Mouse (Mus musculus) stomach, postnatal 0 days (tissue): ENCODE results near the gene Pdxdc1. TPM values are rescaled to one million over a fixed set of nuclear protein-coding genes. Genes with fewer than 3 reads are reported as not detected.

Experiments used
- ATAC-seq: fragments of 200-750 bp; cut with Nextera tagmentation; 2 replicates; pipeline ENCODE4 v1.8.0; 2017; ENCODE audit not compliant: low FRiP score, low TSS enrichment
- DNase-seq: peaks from one replicate; pipeline ENCODE4 v3.0.0-alpha.2; 2016; ENCODE audit warnings: low spot score
- H3K27ac ChIP-seq: fragments of 300-500 bp; sonication (generic); replicated peaks from 2 replicates; pipeline ENCODE4 v1.5.1; 2014; ENCODE audit warnings: mild to moderate bottlenecking, control low read depth
- H3K27me3 ChIP-seq: fragments of 300-500 bp; sonication (generic); 2 replicates; pipeline ENCODE4 v1.6.1; 2014; ENCODE audit warnings: low read length; ENCODE audit not compliant: control insufficient read depth, insufficient read depth
- H3K36me3 ChIP-seq: fragments of 300-500 bp; sonication (generic); 2 replicates; pipeline ENCODE4 v1.6.1; 2014; ENCODE audit warnings: low read length, mixed read lengths; ENCODE audit not compliant: control insufficient read depth, insufficient read depth
- H3K4me1 ChIP-seq: fragments of 300-500 bp; sonication (generic); replicated peaks from 2 replicates; pipeline ENCODE4 v1.6.1; 2014; ENCODE audit warnings: antibody characterized with exemption; ENCODE audit not compliant: control insufficient read depth, insufficient read depth
- H3K4me2 ChIP-seq: fragments of 300-500 bp; sonication (generic); replicated peaks from 2 replicates; pipeline ENCODE4 v1.6.1; 2014; ENCODE audit warnings: low read depth, mild to moderate bottlenecking, control low read depth, moderate library complexity
- H3K4me3 ChIP-seq: fragments of 300-500 bp; sonication (generic); 2 replicates; pipeline ENCODE4 v1.5.1; 2014; ENCODE audit warnings: low read depth, low read length, control low read depth
- H3K9ac ChIP-seq: fragments of 300-500 bp; sonication (generic); 2 replicates; pipeline ENCODE4 v1.6.1; 2014; ENCODE audit warnings: mild to moderate bottlenecking, low read length, control low read depth, mixed read lengths
- H3K9me3 ChIP-seq: fragments of 300-500 bp; sonication (generic); 2 replicates; pipeline ENCODE4 v1.6.1; 2016; ENCODE audit warnings: low read length; ENCODE audit not compliant: control insufficient read depth
- CTCF ChIP-seq: IDR thresholded peaks from 2 replicates; pipeline ENCODE4 v1.5.1; 2016; ENCODE audit warnings: antibody characterized with exemption, low read depth, mild to moderate bottlenecking, moderate library complexity
- EP300 ChIP-seq: optimal IDR thresholded peaks from 2 replicates; pipeline ENCODE3; 2016; ENCODE audit warnings: antibody characterized with exemption
- WGBS: fragments of 180-500 bp; shearing (Covaris S2); extraction: QIAGEN DNeasy Blood & Tissue Kit; methylation state at CpG from one replicate; pipeline ENCODE4 v1.1.7; 2014; 5-methylcytosine and 5-hydroxymethylcytosine counted together
- polyA plus RNA-seq: library from polyadenylated mRNA; unstranded; fragments of >200 nt; fragmentation: Nextera tagmentation; extraction: Ambion mirVana; gene quantifications from 2 replicates; pipeline ENCODE4 v1.2.1, GENCODE M21; 2015

Pdxdc1 gene
- 75.1 and 76.2 TPM in 2 replicates for polyA plus RNA-seq

- TF ChIP-seq EP300 (no peak), CTCF (no peak; the same call in 1 of the 2 replicates)
- under 1% methylated on average over 53 of the region's 57 CpGs for WGBS
These were observed at the start of gene Pdxdc1, which contains the start of gene Mpv17l for GRCm38 (mm10) chr16:13902888-13903483. Gene Pdxdc1, minus strand, starts transcription at chr16:13903131. Gene Mpv17l, plus strand, starts transcription at chr16:13903161.

GRCm38 (mm10) chr16:13951245-13951644, 48.3 kb upstream of the Pdxdc1 start:
- TF ChIP-seq CTCF (no peak), EP300 (no peak)
- H3K4me2 ChIP-seq: no peak overlapping the region
- no peaks in the 10 kb centered on the region for H3K9me3 ChIP-seq
- no peak overlapping the region for H3K9ac ChIP-seq
- WGBS: 68% methylated on average over 3 of the region's 3 CpGs
- no peaks in the 10 kb centered on the region for H3K36me3 ChIP-seq
- H3K27ac ChIP-seq: no peak overlapping the region
- no peaks in the 10 kb centered on the region for H3K4me1 ChIP-seq
- ATAC-seq (no peak), DNase-seq (no peak)
- H3K27me3 ChIP-seq: no peaks in the 10 kb centered on the region
- H3K4me3 ChIP-seq: no peak overlapping the region

More at GRCm38 (mm10) chr16:13902888-13903483, at the start of gene Pdxdc1, which contains the start of gene Mpv17l:
- Histone ChIP-seq H3K9ac (peak within 1 kb of the TSS; percentile 85), H3K4me3 (peak within 1 kb of the TSS; percentile 85), H3K27me3 (no peaks in the 10 kb centered on the region), H3K4me1 (no peaks in the 10 kb centered on the region), H3K4me2 (peak within 1 kb of the TSS; percentile 70), H3K36me3 (no peaks in the 10 kb centered on the region), H3K9me3 (no peaks in the 10 kb centered on the region), H3K27ac (peak within 1 kb of the TSS; percentile 95)
- DNase-seq: peak; percentile 99
- peak; percentile 96 for ATAC-seq

DNA sequence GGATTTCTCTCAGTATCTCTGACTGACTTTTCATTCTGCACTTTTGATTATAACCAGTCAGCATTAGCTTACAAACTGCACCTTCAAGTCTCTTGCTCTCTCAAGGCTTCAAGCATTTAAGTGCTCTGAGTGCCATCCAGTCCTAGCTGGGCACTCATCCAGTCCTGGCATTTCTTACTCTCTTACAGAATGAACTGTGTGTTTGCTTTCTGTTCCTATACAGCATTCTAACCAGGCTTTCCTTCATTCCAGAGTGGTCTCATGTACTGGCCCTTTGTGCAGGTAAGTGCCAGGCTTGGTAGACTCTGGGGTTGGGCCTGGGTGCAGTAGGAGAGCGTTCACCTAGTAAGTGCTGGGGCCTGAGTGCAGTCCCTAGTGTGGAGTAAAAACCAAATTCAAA, 43.4 kb upstream of the Pdxdc1 start:
- 89% methylated on average over 1 of the region's 1 CpGs for WGBS

DNA sequence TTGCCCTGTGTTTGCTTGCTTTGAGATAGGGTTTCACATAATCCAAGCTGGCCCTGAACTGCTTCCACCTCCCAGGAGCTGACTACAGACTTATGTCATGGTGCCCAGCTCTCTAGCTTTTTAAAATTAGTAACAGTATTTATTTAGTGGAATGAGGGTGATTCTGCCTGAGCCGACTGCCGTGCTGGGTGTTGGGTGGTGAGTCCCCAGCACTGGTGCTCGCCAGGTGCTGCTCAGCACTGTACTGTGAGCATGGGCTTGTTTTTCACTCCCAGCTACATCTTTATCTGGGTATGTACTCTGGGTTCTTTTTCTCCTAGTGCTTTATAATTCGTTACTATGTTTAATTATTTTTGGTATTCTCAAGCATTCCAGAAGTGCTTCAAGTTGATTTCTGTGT, 42.2 kb upstream of the Pdxdc1 start:
- H3K27ac ChIP-seq: no peak overlapping the region
- no peak for DNase-seq

More for the DNA sequence above, 43.4 kb upstream of the Pdxdc1 start:
- no peak overlapping the region for H3K9ac ChIP-seq
- no peak for TF ChIP-seq CTCF
- no peak for TF ChIP-seq EP300
- ATAC-seq (no peak), DNase-seq (no peak)
- H3K9me3 ChIP-seq: no peaks in the 10 kb centered on the region
- H3K4me1 ChIP-seq: no peaks in the 10 kb centered on the region
- H3K27ac ChIP-seq: no peak overlapping the region
- no peak overlapping the region for H3K4me2 ChIP-seq
- no peak overlapping the region for H3K4me3 ChIP-seq
- no peaks in the 10 kb centered on the region for H3K27me3 ChIP-seq
- H3K36me3 ChIP-seq: no peaks in the 10 kb centered on the region

DNA sequence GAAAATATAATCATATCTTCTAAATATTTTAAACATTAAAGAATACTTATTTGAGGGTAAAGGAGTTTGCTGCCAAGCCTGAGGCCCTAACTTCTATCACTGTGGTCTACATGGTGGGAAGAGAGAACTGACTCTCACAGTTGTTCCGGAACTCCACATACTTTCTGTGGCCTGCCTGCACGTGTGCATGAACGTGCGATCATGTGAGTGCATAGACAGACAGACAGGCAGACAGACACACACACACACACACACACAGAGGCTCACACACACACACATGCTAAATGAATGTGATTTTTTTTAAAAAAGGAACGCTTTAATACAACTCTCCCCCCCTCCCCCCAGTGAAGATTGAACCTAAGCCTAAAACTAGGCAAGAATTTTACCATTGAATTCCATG, 41.8 kb upstream of the Pdxdc1 start:
- ATAC-seq (no peak), DNase-seq (no peak)
- no peak overlapping the region for H3K9ac ChIP-seq
- H3K9me3 ChIP-seq: no peaks in the 10 kb centered on the region
- H3K4me1 ChIP-seq: no peaks in the 10 kb centered on the region
- TF ChIP-seq EP300: no peak
- no peak for TF ChIP-seq CTCF
- H3K4me3 ChIP-seq: no peak overlapping the region
- no peaks in the 10 kb centered on the region for H3K36me3 ChIP-seq
- no peak overlapping the region for H3K4me2 ChIP-seq
- H3K27ac ChIP-seq: no peak overlapping the region
- 56% methylated on average over 5 of the region's 5 CpGs for WGBS
- no peaks in the 10 kb centered on the region for H3K27me3 ChIP-seq

More for the DNA sequence above, 42.2 kb upstream of the Pdxdc1 start:
- no peak for ATAC-seq
- Histone ChIP-seq H3K27me3 (no peaks in the 10 kb centered on the region), H3K9ac (no peak overlapping the region), H3K36me3 (no peaks in the 10 kb centered on the region), H3K4me3 (no peak overlapping the region), H3K4me1 (no peaks in the 10 kb centered on the region), H3K4me2 (no peak overlapping the region), H3K9me3 (no peaks in the 10 kb centered on the region)
- no peak for TF ChIP-seq CTCF
- no peak for TF ChIP-seq EP300
- 61% methylated on average over 4 of the region's 4 CpGs for WGBS

DNA sequence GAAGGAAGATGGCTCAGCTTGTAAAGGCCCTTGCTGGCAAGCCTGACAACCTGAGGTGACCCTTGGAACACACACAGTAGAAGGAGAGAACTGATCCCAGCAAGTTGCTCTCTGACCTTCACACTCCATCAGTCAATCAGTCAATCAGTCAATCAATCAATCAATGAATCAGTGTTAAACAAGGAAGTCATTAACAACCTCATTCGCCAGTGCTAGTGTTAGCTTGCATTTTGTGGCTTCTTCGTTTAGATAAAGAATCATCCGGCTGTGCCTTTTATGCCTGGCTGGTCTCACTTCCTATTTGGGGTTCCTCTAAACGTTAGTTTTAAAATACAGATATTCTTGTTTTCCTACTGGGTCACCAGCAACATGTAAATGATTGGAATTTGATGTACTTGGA, 41.2 kb upstream of the Pdxdc1 start:
- H3K27ac ChIP-seq: no peak overlapping the region
- no peaks in the 10 kb centered on the region for H3K4me1 ChIP-seq
- no peak overlapping the region for H3K9ac ChIP-seq
- no peaks in the 10 kb centered on the region for H3K27me3 ChIP-seq
- no peaks in the 10 kb centered on the region for H3K36me3 ChIP-seq
- H3K4me2 ChIP-seq: no peak overlapping the region
- no peak for DNase-seq
- WGBS: 37% methylated on average over 4 of the region's 4 CpGs
- no peak for ATAC-seq
- H3K4me3 ChIP-seq: no peak overlapping the region
- no peaks in the 10 kb centered on the region for H3K9me3 ChIP-seq
- TF ChIP-seq EP300: no peak
- no peak for TF ChIP-seq CTCF
